Mouse (Mus musculus): ENCODE measurements around the gene Tmem238. TPM values are rescaled to one million over a fixed set of nuclear protein-coding genes. Genes with fewer than 3 reads are reported as not detected.

Gene Tmem238
- total RNA-seq (2021) = 1 to 10 TPM; 5.3 to 5.4 TPM
- polyA plus RNA-seq (2012; rRNA removed) = 2.2 and 4.3 TPM in 2 replicates
- long read RNA-seq, partial matches to known transcripts = 0 of 4 reads
- long read RNA-seq, other reads (novel, unspliced or antisense) = 2 of 4 reads

DNA sequence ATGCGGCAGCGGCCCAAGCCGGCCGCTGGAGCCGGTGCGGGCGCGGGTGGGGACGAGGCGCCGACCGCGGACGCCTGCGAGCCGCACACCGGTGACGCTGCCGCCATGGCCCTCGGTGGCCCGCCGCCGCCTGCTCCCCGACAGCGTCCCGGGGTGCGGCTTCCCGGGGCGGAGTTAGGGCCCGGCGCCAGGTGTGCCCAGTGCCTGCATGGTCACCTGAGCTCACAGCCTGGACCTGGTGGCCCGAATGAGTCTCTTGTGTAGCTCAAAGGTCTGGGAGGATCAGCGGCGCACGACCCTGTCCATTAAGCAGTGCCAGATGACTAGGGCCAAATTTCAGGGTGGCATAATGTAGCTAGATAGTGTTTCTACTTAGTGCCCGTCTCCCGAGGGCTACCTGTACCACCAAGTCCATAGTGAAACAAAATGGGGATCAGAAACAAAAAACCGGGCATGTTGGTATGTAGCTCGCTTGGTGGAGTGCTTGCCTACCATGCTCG is at the start of gene Tmem238:
Tmem238 (minus strand) TSS at position 221 of the 500 bp plus-strand sequence.
- TF ChIP-seq CTCF (IDR thresholded peaks at IDR 0.05) = no peak
- no peak for TF ChIP-seq POLR2A (IDR thresholded peaks at IDR 0.05; ENCODE audit: insufficient read depth, low read depth, low read length)
- TF ChIP-seq EP300 (IDR thresholded peaks at IDR 0.05; ENCODE audit: insufficient read depth, low read depth, low read length) = no peak
- 10% methylated on average over 40 of the region's 40 CpGs for WGBS
- Histone ChIP-seq H3K4me1 (ENCODE audit: control insufficient read depth, insufficient read depth, low read length) (peaks cover 4% of the 10 kb centered on the region), H3K27me3 (ENCODE audit: control insufficient read depth, insufficient read depth, low read length) (no peaks in the 10 kb centered on the region), H3K27ac (peak within 1 kb of the TSS; percentile 75), H3K4me3 (peak within 1 kb of the TSS; percentile 54), H3K36me3 (ENCODE audit: control insufficient read depth, insufficient read depth, low read length) (no peaks in the 10 kb centered on the region), H3K9ac (ENCODE audit: low read depth, low read length) (peak within 1 kb of the TSS; percentile 85), H3K79me2 (replicated peaks; ENCODE audit: control insufficient read depth, insufficient read depth, low read length) (no peaks in the 10 kb centered on the region)
- peak; percentile 71 for DNase-seq
- intact Hi-C loops (cut with DNase I) = loop anchor here (2.0 kb wide), 1 partner anchor 49 kb away; the partner anchor contains the start of gene Kmt5c

DNA sequence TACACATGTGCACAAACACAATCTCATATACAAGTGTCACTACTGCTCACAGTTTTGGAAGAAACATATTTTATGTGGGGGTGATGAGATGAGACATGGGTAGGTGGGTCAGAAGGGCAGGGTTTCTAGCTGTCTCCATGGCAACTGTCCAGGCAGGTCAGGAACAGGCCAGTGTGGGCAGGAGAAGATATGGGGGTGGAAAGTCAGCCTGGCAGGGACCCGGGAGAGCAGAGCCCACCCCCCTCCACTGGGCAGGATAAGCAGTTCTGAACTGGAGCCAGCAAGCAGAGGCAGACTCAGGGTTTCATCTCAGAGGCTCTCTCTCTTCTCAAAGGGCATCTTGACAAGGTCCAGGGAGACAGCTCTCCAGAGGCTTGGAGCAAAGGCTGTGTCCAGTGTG is 48.2 kb upstream of the Tmem238 start:
- WGBS = 0% methylated on average over 1 of the region's 1 CpGs
- Histone ChIP-seq H3K27me3 (ENCODE audit: control insufficient read depth, insufficient read depth, low read length) (peaks cover 10% of the 10 kb centered on the region), H3K27ac (no peak overlapping the region), H3K79me2 (replicated peaks; ENCODE audit: control insufficient read depth, insufficient read depth, low read length) (no peaks in the 10 kb centered on the region), H3K9ac (ENCODE audit: low read depth, low read length) (no peak overlapping the region), H3K4me3 (no peak overlapping the region), H3K36me3 (ENCODE audit: control insufficient read depth, insufficient read depth, low read length) (no peaks in the 10 kb centered on the region), H3K4me1 (ENCODE audit: control insufficient read depth, insufficient read depth, low read length) (no peaks in the 10 kb centered on the region)
- DNase-seq = no peak
- intact Hi-C loops (cut with DNase I) = no loop called here
- TF ChIP-seq EP300 (IDR thresholded peaks at IDR 0.05; ENCODE audit: insufficient read depth, low read depth, low read length) (no peak), POLR2A (IDR thresholded peaks at IDR 0.05; ENCODE audit: insufficient read depth, low read depth, low read length) (no peak), CTCF (IDR thresholded peaks at IDR 0.05) (no peak)

DNA sequence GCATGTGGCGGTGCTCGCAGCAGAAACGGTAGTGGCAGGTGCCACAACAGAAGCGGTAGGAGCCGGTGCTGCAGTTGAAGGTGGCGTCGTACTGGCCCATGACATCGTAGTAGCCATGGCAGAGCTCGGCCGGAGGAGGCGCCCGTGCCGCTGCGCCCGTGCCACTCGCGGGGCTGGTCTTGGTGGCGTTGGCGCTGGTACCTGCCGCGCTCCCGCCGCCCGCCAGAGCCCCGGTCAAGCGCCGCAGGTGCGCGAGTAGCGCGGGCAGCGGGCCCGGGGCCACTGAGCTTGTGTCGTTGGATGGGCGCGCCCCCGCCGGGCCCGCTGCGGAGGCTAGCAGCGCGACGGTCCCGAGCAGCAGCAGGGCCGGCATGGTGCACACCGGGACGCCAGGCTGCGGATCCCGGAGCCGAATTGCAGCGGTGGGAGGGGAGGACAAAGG is 46.9 kb upstream of the Tmem238 start:
- TF ChIP-seq CTCF (IDR thresholded peaks at IDR 0.05) = peak; percentile 66
- no peak for TF ChIP-seq POLR2A (IDR thresholded peaks at IDR 0.05; ENCODE audit: insufficient read depth, low read depth, low read length)
- no peak for TF ChIP-seq EP300 (IDR thresholded peaks at IDR 0.05; ENCODE audit: insufficient read depth, low read depth, low read length)
- Histone ChIP-seq H3K9ac (ENCODE audit: low read depth, low read length) (peak overlapping the region; percentile 11; the same call in 1 of the 2 replicates), H3K4me1 (ENCODE audit: control insufficient read depth, insufficient read depth, low read length) (no peaks in the 10 kb centered on the region), H3K36me3 (ENCODE audit: control insufficient read depth, insufficient read depth, low read length) (no peaks in the 10 kb centered on the region), H3K79me2 (replicated peaks; ENCODE audit: control insufficient read depth, insufficient read depth, low read length) (no peaks in the 10 kb centered on the region), H3K4me3 (peak overlapping the region; percentile 38), H3K27me3 (ENCODE audit: control insufficient read depth, insufficient read depth, low read length) (peaks cover 10% of the 10 kb centered on the region), H3K27ac (no peak overlapping the region)
- DNase-seq = peak; percentile 53 to 59
- 1% methylated on average over 51 of the region's 51 CpGs for WGBS
- intact Hi-C loops (cut with DNase I) = no loop called here

DNA sequence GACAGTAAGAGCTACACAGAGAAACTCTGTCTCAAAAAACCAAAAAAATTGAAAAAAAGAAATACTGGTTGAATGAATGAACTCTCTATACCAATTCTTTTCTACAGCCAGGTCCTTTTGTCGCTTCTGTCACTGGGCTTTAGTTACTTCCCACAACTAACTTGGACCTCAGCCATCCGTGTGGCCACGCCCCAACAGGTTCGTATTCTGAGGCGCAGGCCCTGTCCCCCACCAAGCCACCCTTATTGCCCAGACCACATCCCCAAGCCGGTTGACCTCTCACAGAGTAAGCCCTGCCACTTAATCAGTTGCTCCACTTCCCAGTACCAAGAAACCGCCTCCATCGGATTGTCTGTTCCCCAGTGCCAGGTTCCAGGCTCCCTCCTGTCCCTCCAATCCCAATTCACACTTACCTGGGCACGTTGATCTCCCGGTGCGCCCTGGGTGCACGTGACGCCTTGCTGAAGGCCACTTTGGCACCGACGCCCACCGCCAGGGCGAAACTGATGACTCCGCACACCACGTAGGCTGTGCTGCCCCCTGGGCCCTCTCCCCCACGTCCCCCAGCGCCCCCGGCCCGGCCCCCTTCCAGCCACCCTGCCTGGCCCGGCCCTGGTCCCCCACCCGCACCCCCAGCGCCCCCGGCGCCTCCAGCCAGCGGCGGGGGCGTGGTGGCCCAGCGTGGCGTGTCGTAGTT is 46.3 kb upstream of the Tmem238 start:
- H3K27me3 ChIP-seq (ENCODE audit: control insufficient read depth, insufficient read depth, low read length) = peaks cover 12% of the 10 kb centered on the region
- no peaks in the 10 kb centered on the region for H3K4me1 ChIP-seq (ENCODE audit: control insufficient read depth, insufficient read depth, low read length)
- WGBS = 6% methylated on average over 33 of the region's 34 CpGs
- peak overlapping the region; percentile 38 for H3K4me3 ChIP-seq
- DNase-seq = no peak
- no peaks in the 10 kb centered on the region for H3K36me3 ChIP-seq (ENCODE audit: control insufficient read depth, insufficient read depth, low read length)
- no peak overlapping the region for H3K9ac ChIP-seq (ENCODE audit: low read depth, low read length)
- H3K79me2 ChIP-seq (replicated peaks; ENCODE audit: control insufficient read depth, insufficient read depth, low read length) = no peaks in the 10 kb centered on the region
- intact Hi-C loops (cut with DNase I) = no loop called here
- H3K27ac ChIP-seq = no peak overlapping the region
- TF ChIP-seq EP300 (IDR thresholded peaks at IDR 0.05; ENCODE audit: insufficient read depth, low read depth, low read length) = no peak
- TF ChIP-seq CTCF (IDR thresholded peaks at IDR 0.05) = no peak
- TF ChIP-seq POLR2A (IDR thresholded peaks at IDR 0.05; ENCODE audit: insufficient read depth, low read depth, low read length) = no peak

DNA sequence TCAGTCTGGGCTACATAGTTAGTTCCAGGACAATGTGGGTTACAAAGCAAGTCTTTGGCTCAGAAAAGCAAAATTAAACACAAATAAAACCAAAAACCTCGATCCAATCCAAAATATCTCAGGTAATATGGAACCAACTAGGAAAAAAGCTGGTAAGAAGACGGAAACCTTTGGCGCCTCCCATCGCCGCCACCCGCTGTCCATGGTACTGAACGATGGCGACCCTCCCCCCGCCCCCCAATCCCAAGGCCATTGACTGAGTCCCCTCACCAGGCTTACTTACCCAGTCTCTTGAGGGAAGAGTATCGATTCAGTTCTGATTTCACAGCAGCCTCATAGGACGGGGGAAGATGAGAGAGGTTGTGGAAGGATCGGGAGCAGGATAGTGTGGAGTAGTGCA is 41.0 kb upstream of the Tmem238 start:
- TF ChIP-seq POLR2A (IDR thresholded peaks at IDR 0.05; ENCODE audit: insufficient read depth, low read depth, low read length) (no peak), CTCF (IDR thresholded peaks at IDR 0.05) (no peak), EP300 (IDR thresholded peaks at IDR 0.05; ENCODE audit: insufficient read depth, low read depth, low read length) (no peak)
- Histone ChIP-seq H3K4me3 (no peak overlapping the region), H3K36me3 (ENCODE audit: control insufficient read depth, insufficient read depth, low read length) (no peaks in the 10 kb centered on the region), H3K27me3 (ENCODE audit: control insufficient read depth, insufficient read depth, low read length) (peaks cover 6% of the 10 kb centered on the region; the same call in 1 of the 2 replicates), H3K9ac (ENCODE audit: low read depth, low read length) (no peak overlapping the region), H3K79me2 (replicated peaks; ENCODE audit: control insufficient read depth, insufficient read depth, low read length) (no peaks in the 10 kb centered on the region), H3K27ac (no peak overlapping the region), H3K4me1 (ENCODE audit: control insufficient read depth, insufficient read depth, low read length) (no peaks in the 10 kb centered on the region)
- intact Hi-C loops (cut with DNase I) = no loop called here
- DNase-seq = no peak
- 4% methylated on average over 12 of the region's 12 CpGs for WGBS

DNA sequence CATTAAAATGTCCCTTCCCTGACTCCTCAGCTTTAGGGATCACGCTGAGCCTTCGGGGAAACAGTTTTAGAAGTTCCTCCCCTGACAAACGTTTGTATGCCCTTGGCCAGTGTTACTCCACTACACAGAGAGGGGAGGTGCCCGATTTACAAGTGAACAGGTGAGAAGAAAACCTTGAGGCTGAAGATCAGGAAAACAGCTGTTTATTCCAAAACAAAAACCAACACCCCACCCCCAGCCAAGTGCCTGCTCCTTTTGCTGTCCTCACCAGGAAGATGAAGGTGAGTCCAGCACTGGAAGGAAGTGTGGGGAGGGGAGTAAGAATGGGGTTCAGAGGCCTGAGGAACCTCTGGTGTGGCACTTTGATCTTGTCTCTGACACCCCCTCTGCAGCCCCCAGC is 35.9 kb upstream of the Tmem238 start:
- DNase-seq = no peak
- intact Hi-C loops (cut with DNase I) = no loop called here
- 56% methylated on average over 4 of the region's 4 CpGs for WGBS
- no peak overlapping the region for H3K9ac ChIP-seq (ENCODE audit: low read depth, low read length)
- H3K27me3 ChIP-seq (ENCODE audit: control insufficient read depth, insufficient read depth, low read length) = peaks cover 2% of the 10 kb centered on the region; the same call in 1 of the 2 replicates
- TF ChIP-seq EP300 (IDR thresholded peaks at IDR 0.05; ENCODE audit: insufficient read depth, low read depth, low read length) = no peak
- TF ChIP-seq CTCF (IDR thresholded peaks at IDR 0.05) = no peak
- no peak for TF ChIP-seq POLR2A (IDR thresholded peaks at IDR 0.05; ENCODE audit: insufficient read depth, low read depth, low read length)
- H3K36me3 ChIP-seq (ENCODE audit: control insufficient read depth, insufficient read depth, low read length) = no peaks in the 10 kb centered on the region
- no peaks in the 10 kb centered on the region for H3K79me2 ChIP-seq (replicated peaks; ENCODE audit: control insufficient read depth, insufficient read depth, low read length)
- no peak overlapping the region for H3K4me3 ChIP-seq
- no peaks in the 10 kb centered on the region for H3K4me1 ChIP-seq (ENCODE audit: control insufficient read depth, insufficient read depth, low read length)
- no peak overlapping the region for H3K27ac ChIP-seq
